Comparison of ENCODE assay signal across 18 mouse cellular contexts in the genomic region with DNA sequence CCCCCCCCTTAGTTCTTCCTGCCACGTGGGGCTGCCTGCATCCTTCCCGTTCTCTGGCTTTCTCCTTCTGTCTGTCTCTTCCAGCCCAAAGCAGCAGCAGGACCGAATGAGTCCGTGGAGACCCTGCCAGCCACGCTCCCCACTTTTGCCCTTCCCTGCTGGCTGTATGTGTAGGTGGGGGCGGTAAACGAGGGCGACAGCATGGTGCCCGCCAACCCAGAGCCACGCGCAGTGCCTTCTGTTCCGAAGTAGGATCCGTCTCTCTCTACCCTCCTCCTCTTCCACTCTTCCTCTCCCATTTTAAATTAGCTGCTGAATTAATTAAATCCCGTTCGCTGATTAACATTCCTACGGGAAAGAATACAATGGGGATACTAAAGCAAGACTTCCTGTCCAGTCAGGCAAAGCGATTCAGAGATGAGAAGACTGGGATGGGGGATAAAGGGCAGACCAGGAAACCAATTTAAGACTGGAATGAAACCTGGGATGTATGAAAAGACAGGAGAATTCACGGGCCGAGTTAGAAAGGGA. TPM values are rescaled to one million over a fixed set of nuclear protein-coding genes. Genes with fewer than 3 reads are reported as not detected.
A peak's percentile ranks its signal among the peaks of the same experiment; 100 is the strongest.
DNase-seq lines count a peak whose midpoint lies in the region; ATAC-seq lines count a peak whose summit lies in the region.
"Had no signal": no experiment of that assay in that cellular context is flagged by ENCODE, and none has a peak within 500 bp of the region (broad histone marks: within the 10 kb centered on the region; RNA-seq: fewer than 3 reads in every experiment).

No protein-coding gene starts in this region.

- H3K27ac ChIP-seq in neural tube, embryonic 12.5 days, result no peak overlapping the region
- H3K27ac ChIP-seq in forebrain, embryonic 15.5 days (replicated peaks), result peak overlapping the region; percentile 87
- no peak overlapping the region for H3K27ac ChIP-seq in midbrain, embryonic 11.5 days (ENCODE audit: low read depth, low read length)
- H3K27ac ChIP-seq in liver, embryonic 11.5 days (ENCODE audit: low read depth, low read length), result no peak overlapping the region
- H3K27ac ChIP-seq: heart, adult 2 months; kidney, postnatal 0 days; liver, embryonic 15.5 days had no signal

- ATAC-seq in neural tube, embryonic 12.5 days (ENCODE audit: low FRiP score, low read depth), result no peak
- ATAC-seq in forebrain, embryonic 15.5 days (replicated peaks), result peak; percentile 61
- ATAC-seq in midbrain, embryonic 11.5 days (ENCODE audit: low FRiP score), result no peak
- no peak for ATAC-seq in liver, embryonic 11.5 days (replicated peaks; ENCODE audit: low FRiP score)
- ATAC-seq: CD4-positive, CD25-positive, alpha-beta regulatory T cell, adult 4 months had no signal

- H3K4me2 ChIP-seq in neural tube, embryonic 12.5 days (replicated peaks), result 0 out of 2 replicates have a peak overlapping the region, but pooled peaks have one; percentile 21
- peak overlapping the region; percentile 44 for H3K4me2 ChIP-seq in forebrain, embryonic 15.5 days (replicated peaks)
- peak overlapping the region; percentile 22; the same call in 1 of the 2 replicates for H3K4me2 ChIP-seq in midbrain, embryonic 11.5 days
- no peak overlapping the region for H3K4me2 ChIP-seq in liver, embryonic 11.5 days
- H3K4me2 ChIP-seq: liver, embryonic 15.5 days had no signal

- no peaks in the 10 kb centered on the region for H3K9me3 ChIP-seq in neural tube, embryonic 12.5 days
- H3K9me3 ChIP-seq in forebrain, embryonic 15.5 days, result no peaks in the 10 kb centered on the region
- H3K9me3 ChIP-seq in midbrain, embryonic 11.5 days (ENCODE audit: control insufficient read depth, low read length), result no peaks in the 10 kb centered on the region
- no peaks in the 10 kb centered on the region for H3K9me3 ChIP-seq in liver, embryonic 11.5 days (ENCODE audit: control insufficient read depth, low read length)
- H3K9me3 ChIP-seq: liver, embryonic 15.5 days; megakaryocyte, embryonic 14.5 days had no signal

- H3K4me3 ChIP-seq in neural tube, embryonic 12.5 days, result no peak overlapping the region
- H3K4me3 ChIP-seq in forebrain, embryonic 15.5 days, result peak overlapping the region; percentile 18
- no peak overlapping the region for H3K4me3 ChIP-seq in midbrain, embryonic 11.5 days (ENCODE audit: low read depth, low read length)
- H3K4me3 ChIP-seq in liver, embryonic 11.5 days (ENCODE audit: low read depth, low read length), result no peak overlapping the region
- H3K4me3 ChIP-seq: erythroblast, embryonic 14.5 days; heart, adult 2 months; liver, embryonic 15.5 days; megakaryocyte, embryonic 14.5 days had no signal

- no peak overlapping the region for H3K9ac ChIP-seq in neural tube, embryonic 12.5 days
- peak overlapping the region; percentile 46 for H3K9ac ChIP-seq in forebrain, embryonic 15.5 days (replicated peaks)
- H3K9ac ChIP-seq in midbrain, embryonic 11.5 days (ENCODE audit: low read length), result peak overlapping the region; percentile 2; the same call in 1 of the 2 replicates
- no peak overlapping the region for H3K9ac ChIP-seq in liver, embryonic 11.5 days (ENCODE audit: low read depth, low read length)
- H3K9ac ChIP-seq: liver, embryonic 15.5 days had no signal

- 46% methylated on average over 19 of the region's 19 CpGs for WGBS in neural tube, embryonic 12.5 days
- WGBS in forebrain, embryonic 15.5 days, result 3% methylated on average over 19 of the region's 19 CpGs
- WGBS in midbrain, embryonic 11.5 days, result 28% methylated on average over 19 of the region's 19 CpGs
- 61% methylated on average over 19 of the region's 19 CpGs for WGBS in liver, embryonic 11.5 days

- DNase-seq in neural tube, embryonic 10.5 days (ENCODE audit: extremely low spot score, low spot score), result no peak
- no peak for DNase-seq in midbrain, embryonic 11.5 days (ENCODE audit: low spot score, missing footprints)
- DNase-seq in liver, embryonic 11.5 days (ENCODE audit: low spot score), result no peak
- no peak for DNase-seq in urinary bladder, postnatal 10 days (ENCODE audit: low spot score)
- DNase-seq in gastrocnemius, postnatal 4 days (ENCODE audit: low spot score in 2 of 2), result no peak
- DNase-seq: heart, adult 2 months had no signal

- peaks cover 26% of the 10 kb centered on the region for H3K4me1 ChIP-seq in neural tube, embryonic 12.5 days
- peaks cover 43% of the 10 kb centered on the region for H3K4me1 ChIP-seq in forebrain, embryonic 15.5 days
- H3K4me1 ChIP-seq in midbrain, embryonic 11.5 days (ENCODE audit: control insufficient read depth, insufficient read depth, low read length), result peaks cover 16% of the 10 kb centered on the region
- peaks cover 11% of the 10 kb centered on the region for H3K4me1 ChIP-seq in liver, embryonic 11.5 days (replicated peaks; ENCODE audit: control insufficient read depth, insufficient read depth, low read length)
- H3K4me1 ChIP-seq: megakaryocyte, embryonic 14.5 days had no signal

- H3K27me3 ChIP-seq in neural tube, embryonic 12.5 days (replicated peaks), result no peaks in the 10 kb centered on the region
- H3K27me3 ChIP-seq in forebrain, embryonic 15.5 days, result no peaks in the 10 kb centered on the region
- no peaks in the 10 kb centered on the region; the same call in 1 of the 2 replicates for H3K27me3 ChIP-seq in midbrain, embryonic 11.5 days (ENCODE audit: control insufficient read depth, insufficient read depth, low read length)
- no peaks in the 10 kb centered on the region for H3K27me3 ChIP-seq in liver, embryonic 11.5 days (replicated peaks; ENCODE audit: control insufficient read depth, insufficient read depth, low read length)

- H3K36me3 ChIP-seq in neural tube, embryonic 12.5 days, result no peaks in the 10 kb centered on the region
- no peaks in the 10 kb centered on the region for H3K36me3 ChIP-seq in forebrain, embryonic 15.5 days
- no peaks in the 10 kb centered on the region for H3K36me3 ChIP-seq in midbrain, embryonic 11.5 days (ENCODE audit: control insufficient read depth, insufficient read depth, low read length)
- no peaks in the 10 kb centered on the region for H3K36me3 ChIP-seq in liver, embryonic 11.5 days (ENCODE audit: control insufficient read depth, insufficient read depth, low read length)
- H3K36me3 ChIP-seq: liver, embryonic 15.5 days had no signal

RNA-seq across cellular contexts. Expression of gene Ngdn, which starts 17.5 kb away (rescaled TPM):
- 64.1 and 69.1 TPM in 2 replicates for polyA plus RNA-seq in neural tube, embryonic 12.5 days (2016; fragmentation: Nextera tagmentation; extraction: Ambion mirVana)
- polyA plus RNA-seq in forebrain, embryonic 15.5 days (2015; fragmentation: Nextera tagmentation; extraction: Ambion mirVana), result 67.1 and 70.8 TPM in 2 replicates
- 85.0 and 85.9 TPM in 2 replicates for polyA plus RNA-seq in midbrain, embryonic 11.5 days (2014; fragmentation: Nextera tagmentation; extraction: Ambion mirVana)
- 87.0 and 95.6 TPM in 2 replicates for polyA plus RNA-seq in liver, embryonic 11.5 days (2014; fragmentation: Nextera tagmentation; extraction: Ambion mirVana)
- 10 to 100 TPM; 29.2 to 32.7 TPM for total RNA-seq in gastrocnemius, postnatal 4 days (2021)

RNA-seq across cellular contexts. Expression of gene Myh7, which starts 38.3 kb away (rescaled TPM):
- 7.0 and 11.3 TPM in 2 replicates for polyA plus RNA-seq in neural tube, embryonic 12.5 days (2016; fragmentation: Nextera tagmentation; extraction: Ambion mirVana)
- polyA plus RNA-seq in forebrain, embryonic 15.5 days (2015; fragmentation: Nextera tagmentation; extraction: Ambion mirVana), result 6.5 and 6.7 TPM in 2 replicates
- polyA plus RNA-seq in midbrain, embryonic 11.5 days (2014; fragmentation: Nextera tagmentation; extraction: Ambion mirVana), result 0.52 and 1.1 TPM in 2 replicates
- polyA plus RNA-seq in liver, embryonic 11.5 days (2014; fragmentation: Nextera tagmentation; extraction: Ambion mirVana), result 2.7 and 9.7 TPM in 2 replicates
- total RNA-seq in gastrocnemius, postnatal 4 days (2021), result 100 to 1,000 TPM; 492 to 506 TPM
- total RNA-seq: common myeloid progenitor, adult 5-6 weeks; hematopoietic stem cell, adult 5-6 weeks had no signal
- polyA plus RNA-seq: CD4-positive, CD25-positive, alpha-beta regulatory T cell, adult 4 months; erythroblast, embryonic 14.5 days; spleen, adult 2 months had no signal

RNA-seq across cellular contexts. Expression of gene Gm17428, which starts 56.0 kb away (rescaled TPM):
- not detected in 2 replicates for polyA plus RNA-seq in neural tube, embryonic 12.5 days (2016; fragmentation: Nextera tagmentation; extraction: Ambion mirVana)
- not detected in 2 replicates for polyA plus RNA-seq in forebrain, embryonic 15.5 days (2015; fragmentation: Nextera tagmentation; extraction: Ambion mirVana)
- not detected in 2 replicates for polyA plus RNA-seq in midbrain, embryonic 11.5 days (2014; fragmentation: Nextera tagmentation; extraction: Ambion mirVana)
- polyA plus RNA-seq in liver, embryonic 11.5 days (2014; fragmentation: Nextera tagmentation; extraction: Ambion mirVana), result not detected in 2 replicates
- not detected for total RNA-seq in gastrocnemius, postnatal 4 days (2021)
- total RNA-seq: common myeloid progenitor, adult 5-6 weeks; heart, adult 2 months; hematopoietic stem cell, adult 5-6 weeks; left cerebral cortex, postnatal 25 days had no signal
- polyA plus RNA-seq: CD4-positive, CD25-positive, alpha-beta regulatory T cell, adult 4 months; erythroblast, embryonic 14.5 days; heart, adult 2 months; kidney, postnatal 0 days; liver, embryonic 15.5 days; spleen, adult 2 months; thymus, postnatal 0 days had no signal

RNA-seq across cellular contexts. Expression of gene Zfhx2, which starts 59.4 kb away (rescaled TPM):
- 29.4 and 34.4 TPM in 2 replicates for polyA plus RNA-seq in neural tube, embryonic 12.5 days (2016; fragmentation: Nextera tagmentation; extraction: Ambion mirVana)
- polyA plus RNA-seq in forebrain, embryonic 15.5 days (2015; fragmentation: Nextera tagmentation; extraction: Ambion mirVana), result 27.4 and 30.6 TPM in 2 replicates
- polyA plus RNA-seq in midbrain, embryonic 11.5 days (2014; fragmentation: Nextera tagmentation; extraction: Ambion mirVana), result 11.3 and 11.5 TPM in 2 replicates
- polyA plus RNA-seq in liver, embryonic 11.5 days (2014; fragmentation: Nextera tagmentation; extraction: Ambion mirVana), result 2.1 and 2.8 TPM in 2 replicates
- total RNA-seq in gastrocnemius, postnatal 4 days (2021), result 1 to 10 TPM; 2.9 to 4.0 TPM

Comparison
In these comparisons a context has a peak if more than half of its experiments do, and no peak if none do; other contexts are left out.
1. H3K9ac ChIP-seq: peak in forebrain, embryonic 15.5 days (single experiment) and midbrain, embryonic 11.5 days (single experiment); none in neural tube, embryonic 12.5 days (single experiment) and liver, embryonic 11.5 days (single experiment).